Mouse (Mus musculus) spleen, adult 12 weeks (tissue): ENCODE data around the gene Tmem132b.

Experiments
- DNase-seq: peaks from one replicate; pipeline ENCODE4 v3.0.0; 2022; ENCODE audit warnings: low spot score

The Tmem132b gene

GRCm38 (mm10) chr5:125578661-125579060, 47.1 kb downstream of the Tmem132b start:
- no peak for DNase-seq

GRCm38 (mm10) chr5:125579153-125579552, 47.6 kb downstream of the Tmem132b start:
- DNase-seq: no peak

- no peak for DNase-seq
These were observed 51.7 kb downstream of the Tmem132b start for GRCm38 (mm10) chr5:125583298-125583697.

- no peak for DNase-seq
These were observed 52.3 kb downstream of the Tmem132b start for GRCm38 (mm10) chr5:125583836-125584235.

GRCm38 (mm10) chr5:125585211-125585610, 53.6 kb downstream of the Tmem132b start:
- no peak for DNase-seq

- no peak for DNase-seq
These were observed 56.6 kb downstream of the Tmem132b start for GRCm38 (mm10) chr5:125588203-125588602.

GRCm38 (mm10) chr5:125588876-125589667, 57.5 kb downstream of the Tmem132b start:
- no peak for DNase-seq

GRCm38 (mm10) chr5:125598056-125598455, 66.5 kb downstream of the Tmem132b start:
- no peak for DNase-seq

GRCm38 (mm10) chr5:125607146-125607545, 75.6 kb downstream of the Tmem132b start:
- DNase-seq: no peak

GRCm38 (mm10) chr5:125609968-125610367, 78.4 kb downstream of the Tmem132b start:
- DNase-seq: no peak

GRCm38 (mm10) chr5:125612460-125612859, 80.9 kb downstream of the Tmem132b start:
- no peak for DNase-seq

- DNase-seq: no peak
These were observed 81.6 kb downstream of the Tmem132b start for GRCm38 (mm10) chr5:125613136-125613535.

GRCm38 (mm10) chr5:125614348-125614747, 82.8 kb downstream of the Tmem132b start:
- DNase-seq: no peak

- no peak for DNase-seq
These were observed 85.5 kb downstream of the Tmem132b start for GRCm38 (mm10) chr5:125617050-125617449.

- no peak for DNase-seq
These were observed 96.3 kb downstream of the Tmem132b start for GRCm38 (mm10) chr5:125627816-125628348.

- no peak for DNase-seq
These were observed 103.1 kb downstream of the Tmem132b start for GRCm38 (mm10) chr5:125634666-125635065.

GRCm38 (mm10) chr5:125640966-125641365, 109.4 kb downstream of the Tmem132b start:
- DNase-seq: no peak

- DNase-seq: no peak
These were observed 110.1 kb downstream of the Tmem132b start for GRCm38 (mm10) chr5:125641531-125642147.

GRCm38 (mm10) chr5:125648236-125648635, 116.7 kb downstream of the Tmem132b start:
- no peak for DNase-seq

GRCm38 (mm10) chr5:125649982-125650381, 118.4 kb downstream of the Tmem132b start:
- DNase-seq: no peak

GRCm38 (mm10) chr5:125658101-125658500, 126.5 kb downstream of the Tmem132b start:
- no peak for DNase-seq

GRCm38 (mm10) chr5:125658959-125659749, 127.6 kb downstream of the Tmem132b start:
- DNase-seq: no peak
